Mouse (Mus musculus) testis, adult 2 months (tissue): ENCODE results near the gene Tek. TPM values are rescaled to one million over a fixed set of nuclear protein-coding genes. Genes with fewer than 3 reads are reported as not detected.

Experiments
- H3K27ac ChIP-seq: fragments of 200-500 bp; 2 replicates; pipeline ENCODE4 v1.5.1; 2012; ENCODE audit warnings: low read depth, low read length; ENCODE audit not compliant: control insufficient read depth, insufficient read depth
- H3K27me3 ChIP-seq: fragments of 200-500 bp; 2 replicates; pipeline ENCODE4 v1.6.1; 2012; ENCODE audit warnings: mild to moderate bottlenecking, low read length, moderate library complexity; ENCODE audit not compliant: control insufficient read depth, insufficient read depth
- H3K36me3 ChIP-seq: fragments of 200-500 bp; 2 replicates; pipeline ENCODE4 v1.6.1; 2012; ENCODE audit warnings: mild to moderate bottlenecking, low read length; ENCODE audit not compliant: control insufficient read depth, insufficient read depth
- H3K4me1 ChIP-seq: fragments of 200-500 bp; 2 replicates; pipeline ENCODE4 v1.6.1; 2012; ENCODE audit warnings: low read length; ENCODE audit not compliant: control insufficient read depth, insufficient read depth
- H3K4me3 ChIP-seq: fragments of 200-500 bp; 2 replicates; pipeline ENCODE4 v1.5.1; 2012; ENCODE audit warnings: low read depth, mild to moderate bottlenecking, low read length, moderate library complexity, mixed read lengths; ENCODE audit not compliant: control insufficient read depth
- CTCF ChIP-seq: fragments of 200-500 bp; IDR thresholded peaks from 2 replicates; pipeline ENCODE4 v1.5.1; 2012; ENCODE audit warnings: low read depth, mild to moderate bottlenecking, inconsistent platforms, low read length, moderate library complexity; ENCODE audit not compliant: control insufficient read depth, insufficient read depth, insufficient replicate concordance
- POLR2A ChIP-seq: fragments of 200-500 bp; IDR thresholded peaks from 2 replicates; pipeline ENCODE4 v1.6.1; 2012; ENCODE audit warnings: low read depth, mild to moderate bottlenecking, inconsistent platforms, low read length, moderate library complexity; ENCODE audit not compliant: control insufficient read depth
- polyA plus RNA-seq: library from polyadenylated mRNA; depleted of rRNA; stranded (reverse); fragments of >200 nt; gene quantifications from 2 replicates; pipeline ENCODE4 v1.2.3, GENCODE M21; 2012; rRNA removed

The Tek gene
- polyA plus RNA-seq, 1 experiment: 0.78 TPM

- H3K36me3 ChIP-seq: no peaks in the 10 kb centered on the region
- no peak for TF ChIP-seq POLR2A
- no peak for TF ChIP-seq CTCF
- no peak overlapping the region for H3K27ac ChIP-seq
- no peaks in the 10 kb centered on the region for H3K27me3 ChIP-seq
- H3K4me3 ChIP-seq: no peak overlapping the region
- no peaks in the 10 kb centered on the region for H3K4me1 ChIP-seq
These were observed 116.1 kb downstream of the Tek start for GRCm38 (mm10) chr4:94855201-94855600.

GRCm38 (mm10) chr4:94900744-94901143, 161.7 kb downstream of the Tek start:
- Histone ChIP-seq H3K27ac (no peak overlapping the region), H3K4me3 (no peak overlapping the region), H3K4me1 (no peaks in the 10 kb centered on the region), H3K36me3 (no peaks in the 10 kb centered on the region), H3K27me3 (no peaks in the 10 kb centered on the region)
- no peak for TF ChIP-seq POLR2A
- no peak for TF ChIP-seq CTCF

GRCm38 (mm10) chr4:94901780-94902179, 162.7 kb downstream of the Tek start:
- H3K36me3 ChIP-seq: no peaks in the 10 kb centered on the region

More at GRCm38 (mm10) chr4:94901780-94902179, 162.7 kb downstream of the Tek start:
- Histone ChIP-seq H3K27ac (no peak overlapping the region), H3K4me1 (no peaks in the 10 kb centered on the region), H3K4me3 (no peak overlapping the region), H3K27me3 (no peaks in the 10 kb centered on the region)
- TF ChIP-seq POLR2A: no peak
- TF ChIP-seq CTCF: no peak

Other genes starting within 250 kb of the Tek start
- gene Gm10306, start 182.7 kb upstream of the Tek start, polyA plus RNA-seq: 0.25 and 0.75 TPM in 2 replicates
- 2.2 and 3.7 TPM in 2 replicates for gene Caap1, start 182.5 kb upstream of the Tek start, polyA plus RNA-seq
- gene Plaa, start 136.0 kb upstream of the Tek start, polyA plus RNA-seq: 14.1 and 16.3 TPM in 2 replicates
- 41.3 and 53.7 TPM in 2 replicates for gene Ift74, start 124.8 kb upstream of the Tek start, polyA plus RNA-seq
- gene Lrrc19, start 89.1 kb upstream of the Tek start, polyA plus RNA-seq: not detected in 2 replicates
- 54.0 and 80.7 TPM in 2 replicates for gene Eqtn, start 189.6 kb downstream of the Tek start, polyA plus RNA-seq
- 2.3 and 3.3 TPM in 2 replicates for gene Mysm1, start 239.8 kb downstream of the Tek start, polyA plus RNA-seq